Mouse (Mus musculus): Measurements from ENCODE around the gene Tanc1. TPM values are rescaled to one million over a fixed set of nuclear protein-coding genes. Genes with fewer than 3 reads are reported as not detected.
A peak's percentile ranks its signal among the peaks of the same experiment; 100 is the strongest.

Tanc1 gene
- polyA plus RNA-seq, 1 experiment from 2014 or later, result 5.5 TPM

DNA sequence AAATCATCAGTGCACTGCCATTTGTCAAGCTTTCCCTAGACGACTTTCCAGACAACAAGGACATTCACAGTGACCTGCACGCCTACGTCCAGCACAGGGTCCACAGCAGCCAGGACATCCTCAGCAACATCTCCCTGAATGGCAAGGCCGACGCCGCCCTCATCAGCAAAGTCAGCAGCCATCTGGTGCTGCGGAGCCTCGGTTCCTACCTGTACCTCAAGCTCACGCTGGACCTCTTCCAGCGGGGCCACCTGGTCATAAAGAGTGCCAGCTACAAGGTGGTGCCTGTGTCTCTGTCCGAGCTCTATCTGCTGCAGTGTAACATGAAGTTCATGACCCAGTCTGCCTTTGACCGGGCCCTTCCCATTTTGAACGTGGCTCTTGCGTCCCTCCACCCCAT is 187.7 kb downstream of the Tanc1 start:
- Histone ChIP-seq H3K36me3 (no peaks in the 10 kb centered on the region), H3K27me3 (0 out of 2 replicates have a peak, but pooled peaks cover 5% of the 10 kb centered on the region), H3K9me3 (no peaks in the 10 kb centered on the region), H3K4me3 (replicated peaks) (no peak overlapping the region), H3K4me1 (replicated peaks) (peaks cover 14% of the 10 kb centered on the region), H3K4me2 (replicated peaks) (no peak overlapping the region), H3K9ac (replicated peaks) (no peak overlapping the region), H3K27ac (no peak overlapping the region)
- ATAC-seq, result peak; percentile 51
- 65% methylated on average over 14 of the region's 14 CpGs for WGBS

DNA sequence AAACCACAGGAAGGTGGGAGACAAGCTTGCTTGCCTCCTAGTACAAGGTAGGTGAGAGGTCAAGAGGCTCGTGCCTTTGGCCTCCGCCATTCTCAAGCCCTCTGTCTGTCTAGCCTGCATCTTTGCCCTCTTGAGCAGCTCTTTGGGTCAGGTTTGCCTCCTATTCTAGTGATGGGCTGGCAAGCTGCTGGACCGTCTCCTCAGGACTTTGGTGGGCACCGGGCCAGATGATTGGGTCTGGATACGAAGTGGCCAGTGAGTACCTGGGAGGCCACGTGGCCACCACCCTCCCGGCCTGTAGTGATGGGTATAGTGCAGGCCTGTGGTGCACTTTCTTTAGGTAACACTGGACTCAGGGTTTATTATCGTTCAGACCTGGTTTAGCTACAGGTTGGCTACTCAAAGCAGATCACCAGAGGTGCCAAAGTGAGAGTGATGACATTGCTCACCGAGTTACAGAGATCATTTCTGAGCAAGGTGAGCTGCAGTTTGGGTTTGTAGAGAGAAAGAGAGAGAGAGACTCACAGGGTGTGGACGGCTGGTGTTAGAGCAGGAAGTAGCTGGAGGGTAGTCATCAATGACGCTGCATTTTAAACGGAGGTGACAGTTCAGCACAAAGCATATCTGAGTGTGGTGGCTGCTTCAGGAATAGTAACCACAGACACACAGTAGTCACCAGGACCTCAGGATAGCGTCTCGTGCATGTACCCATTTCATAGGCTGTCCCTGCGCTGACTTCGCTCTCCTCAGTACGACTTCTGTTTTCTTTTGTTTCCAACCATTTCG is 188.8 kb downstream of the Tanc1 start:
- WGBS, result 96% methylated on average over 18 of the region's 18 CpGs
- no peak for ATAC-seq

DNA sequence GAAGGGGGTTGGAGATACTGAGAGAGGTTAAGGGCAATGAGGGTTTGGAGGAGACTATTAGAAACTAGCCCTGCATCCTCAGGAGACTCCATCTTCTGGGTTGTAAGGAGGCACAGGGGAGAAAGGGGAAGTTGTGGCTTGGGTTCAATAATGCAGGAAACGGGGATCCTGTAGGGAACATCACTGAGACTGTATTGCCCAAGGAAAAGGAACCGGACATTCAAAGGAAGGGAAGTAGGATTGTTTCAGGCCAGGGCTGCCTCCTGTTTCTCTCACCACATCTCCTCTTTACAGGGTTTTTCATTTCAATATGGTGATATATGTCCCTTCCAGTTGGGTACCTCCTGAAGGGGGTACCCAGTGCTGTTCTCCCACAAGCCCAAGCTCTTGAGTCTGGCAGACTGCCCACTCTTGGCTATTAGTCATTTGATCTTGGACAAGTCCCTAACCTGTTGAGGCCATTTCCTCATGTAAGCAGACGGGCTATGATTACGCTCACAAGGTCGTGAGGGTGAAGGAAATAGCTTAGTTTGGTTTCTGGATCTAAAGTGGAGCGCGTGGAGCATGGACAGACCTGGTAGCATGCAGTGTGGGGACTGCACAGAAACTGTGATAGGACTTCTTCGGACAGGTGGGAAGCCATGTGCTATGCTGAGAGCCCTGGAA is 191.0 kb downstream of the Tanc1 start:
- Histone ChIP-seq H3K27ac (no peak overlapping the region), H3K9ac (replicated peaks) (no peak overlapping the region), H3K36me3 (no peaks in the 10 kb centered on the region), H3K4me2 (replicated peaks) (no peak overlapping the region), H3K9me3 (no peaks in the 10 kb centered on the region), H3K4me3 (replicated peaks) (no peak overlapping the region), H3K27me3 (0 out of 2 replicates have a peak, but pooled peaks cover 5% of the 10 kb centered on the region), H3K4me1 (replicated peaks) (peaks cover 21% of the 10 kb centered on the region)
- WGBS, result 95% methylated on average over 8 of the region's 8 CpGs
- no peak for ATAC-seq

More for the DNA sequence above, 188.8 kb downstream of the Tanc1 start:
- H3K9ac ChIP-seq (replicated peaks), result no peak overlapping the region
- no peaks in the 10 kb centered on the region for H3K36me3 ChIP-seq
- no peak overlapping the region for H3K4me2 ChIP-seq (replicated peaks)
- 0 out of 2 replicates have a peak, but pooled peaks cover 5% of the 10 kb centered on the region for H3K27me3 ChIP-seq
- H3K4me3 ChIP-seq (replicated peaks), result no peak overlapping the region
- no peak overlapping the region for H3K27ac ChIP-seq
- no peaks in the 10 kb centered on the region for H3K9me3 ChIP-seq
- H3K4me1 ChIP-seq (replicated peaks), result peaks cover 16% of the 10 kb centered on the region

DNA sequence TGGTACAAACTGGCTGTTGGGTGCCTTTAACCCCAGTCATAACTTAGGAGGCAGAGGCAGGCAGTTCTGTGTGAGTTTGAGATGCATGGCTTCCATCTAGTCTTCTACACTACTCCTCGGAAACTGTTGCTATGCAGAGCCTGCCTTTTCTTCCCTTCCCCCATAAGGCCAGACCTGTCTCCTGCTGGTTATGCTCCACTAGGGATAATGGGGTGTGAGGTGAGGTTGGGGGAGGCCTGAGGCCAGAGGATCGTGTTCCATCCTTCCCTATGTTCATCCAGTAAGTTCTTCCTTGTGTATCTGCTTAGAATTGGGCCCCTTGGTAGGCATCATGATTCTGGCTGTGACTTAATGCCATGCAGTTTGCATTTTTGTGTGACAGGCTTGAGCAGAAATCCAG is 193.8 kb downstream of the Tanc1 start:
- Histone ChIP-seq H3K4me2 (replicated peaks) (no peak overlapping the region), H3K4me1 (replicated peaks) (peaks cover 9% of the 10 kb centered on the region; the same call in 1 of the 2 replicates), H3K27ac (no peak overlapping the region), H3K4me3 (replicated peaks) (no peak overlapping the region), H3K9ac (replicated peaks) (no peak overlapping the region), H3K9me3 (no peaks in the 10 kb centered on the region), H3K27me3 (0 out of 2 replicates have a peak, but pooled peaks cover 4% of the 10 kb centered on the region), H3K36me3 (no peaks in the 10 kb centered on the region)
- ATAC-seq, result no peak
- 31% methylated on average over 2 of the region's 2 CpGs for WGBS

DNA sequence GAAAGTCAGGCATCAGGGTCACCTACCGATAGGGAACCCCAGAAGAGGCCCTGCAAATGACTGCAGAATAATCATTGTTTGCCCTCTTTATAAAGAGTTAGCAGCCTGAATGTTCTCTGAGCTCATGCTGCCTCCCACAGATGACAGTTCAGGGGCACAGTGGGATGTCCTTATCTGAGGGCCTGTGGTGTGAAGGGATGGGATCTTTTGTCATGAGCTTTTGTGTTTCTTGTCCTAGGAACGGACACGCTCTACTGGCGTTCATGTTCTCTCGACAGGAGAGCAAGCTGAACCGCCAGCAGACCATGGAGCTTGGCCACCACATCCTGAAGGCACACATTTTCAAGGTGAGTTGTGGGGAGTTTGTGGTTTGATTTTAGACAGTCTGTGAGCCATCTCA is 194.2 kb downstream of the Tanc1 start:
- no peak overlapping the region for H3K4me2 ChIP-seq (replicated peaks)
- no peaks in the 10 kb centered on the region for H3K36me3 ChIP-seq
- ATAC-seq, result no peak
- WGBS, result 22% methylated on average over 6 of the region's 6 CpGs
- H3K4me1 ChIP-seq (replicated peaks), result peaks cover 9% of the 10 kb centered on the region; the same call in 1 of the 2 replicates
- H3K4me3 ChIP-seq (replicated peaks), result no peak overlapping the region
- H3K9me3 ChIP-seq, result no peaks in the 10 kb centered on the region
- H3K9ac ChIP-seq (replicated peaks), result no peak overlapping the region
- no peaks in the 10 kb centered on the region for H3K27me3 ChIP-seq
- no peak overlapping the region for H3K27ac ChIP-seq

DNA sequence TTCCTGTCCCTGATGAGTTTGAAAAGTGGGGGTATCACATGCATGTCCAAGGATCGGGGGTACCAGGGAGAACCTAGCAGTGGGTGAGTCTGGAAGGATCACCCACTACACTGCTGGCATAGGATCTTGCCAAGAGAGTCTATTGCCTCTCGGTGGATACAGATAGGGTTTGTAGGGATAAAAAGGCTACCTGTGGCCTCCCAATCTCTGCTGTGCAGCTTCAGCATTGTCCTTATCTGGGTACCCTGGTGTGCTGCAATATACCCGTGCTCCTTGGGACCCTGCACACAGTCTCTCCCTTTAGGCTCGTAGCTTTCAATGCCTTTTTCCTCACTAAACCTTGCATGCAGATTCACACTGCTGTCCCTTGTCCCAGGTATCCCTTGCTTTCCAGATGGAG is 196.8 kb downstream of the Tanc1 start:
- no peak for ATAC-seq
- Histone ChIP-seq H3K4me2 (replicated peaks) (no peak overlapping the region), H3K4me1 (replicated peaks) (peaks cover 12% of the 10 kb centered on the region; the same call in 1 of the 2 replicates), H3K9me3 (no peaks in the 10 kb centered on the region), H3K27ac (no peak overlapping the region), H3K4me3 (replicated peaks) (no peak overlapping the region), H3K36me3 (no peaks in the 10 kb centered on the region), H3K9ac (replicated peaks) (no peak overlapping the region), H3K27me3 (no peaks in the 10 kb centered on the region)
- WGBS, result 90% methylated on average over 4 of the region's 4 CpGs

DNA sequence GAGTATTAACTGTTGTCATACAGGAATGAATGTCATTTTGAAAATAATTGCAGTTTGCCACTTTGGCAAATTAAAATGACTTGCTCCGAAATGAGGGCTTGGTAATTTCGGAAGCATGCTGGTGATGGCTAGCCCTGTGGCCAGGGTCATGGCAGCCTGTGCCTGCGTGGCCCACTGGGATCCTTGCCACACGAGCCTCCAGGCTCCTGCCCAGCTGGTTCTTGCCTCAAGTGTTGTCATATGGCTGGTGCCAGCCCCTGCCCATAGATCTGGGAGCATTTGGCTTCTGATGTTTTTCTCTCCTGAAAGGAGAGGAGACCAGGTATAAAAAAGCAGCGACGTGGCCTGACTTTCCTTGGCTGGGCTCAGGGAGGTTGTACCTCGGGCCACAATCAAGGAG is 198.2 kb downstream of the Tanc1 start:
- H3K27me3 ChIP-seq, result no peaks in the 10 kb centered on the region
- H3K9me3 ChIP-seq, result no peaks in the 10 kb centered on the region
- H3K9ac ChIP-seq (replicated peaks), result no peak overlapping the region
- H3K4me3 ChIP-seq (replicated peaks), result no peak overlapping the region
- no peak overlapping the region for H3K4me2 ChIP-seq (replicated peaks)
- no peak overlapping the region for H3K27ac ChIP-seq
- no peaks in the 10 kb centered on the region for H3K36me3 ChIP-seq
- peaks cover 13% of the 10 kb centered on the region; the same call in 1 of the 2 replicates for H3K4me1 ChIP-seq (replicated peaks)
- no peak for ATAC-seq
- WGBS, result 78% methylated on average over 7 of the region's 7 CpGs

DNA sequence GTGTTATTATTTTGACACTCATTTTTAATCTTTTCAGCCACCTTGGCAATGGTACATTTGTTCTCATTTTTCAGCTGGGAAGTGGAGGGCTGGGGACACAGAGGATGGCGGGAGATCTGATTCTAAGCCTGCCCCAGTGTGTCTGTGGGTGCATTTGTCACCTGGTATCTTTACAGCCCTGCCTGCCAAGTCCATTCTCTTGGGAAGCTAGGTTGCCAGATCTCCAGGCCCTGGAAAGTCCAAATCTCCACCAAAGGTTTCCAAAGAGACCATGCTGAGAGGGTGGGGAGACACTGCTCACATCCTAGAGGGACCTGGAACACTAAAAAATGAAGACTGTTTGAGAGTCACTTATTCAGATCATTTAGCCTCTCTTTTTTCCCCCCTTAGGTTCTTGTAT is 199.4 kb downstream of the Tanc1 start:
- 0 out of 2 replicates have a peak, but pooled peaks cover 6% of the 10 kb centered on the region for H3K4me1 ChIP-seq (replicated peaks)
- ATAC-seq, result no peak
- no peaks in the 10 kb centered on the region for H3K36me3 ChIP-seq
- 74% methylated on average over 1 of the region's 1 CpGs for WGBS
- no peak overlapping the region for H3K4me2 ChIP-seq (replicated peaks)
- H3K9me3 ChIP-seq, result no peaks in the 10 kb centered on the region
- no peak overlapping the region for H3K9ac ChIP-seq (replicated peaks)
- no peak overlapping the region for H3K4me3 ChIP-seq (replicated peaks)
- no peaks in the 10 kb centered on the region for H3K27me3 ChIP-seq
- no peak overlapping the region for H3K27ac ChIP-seq

DNA sequence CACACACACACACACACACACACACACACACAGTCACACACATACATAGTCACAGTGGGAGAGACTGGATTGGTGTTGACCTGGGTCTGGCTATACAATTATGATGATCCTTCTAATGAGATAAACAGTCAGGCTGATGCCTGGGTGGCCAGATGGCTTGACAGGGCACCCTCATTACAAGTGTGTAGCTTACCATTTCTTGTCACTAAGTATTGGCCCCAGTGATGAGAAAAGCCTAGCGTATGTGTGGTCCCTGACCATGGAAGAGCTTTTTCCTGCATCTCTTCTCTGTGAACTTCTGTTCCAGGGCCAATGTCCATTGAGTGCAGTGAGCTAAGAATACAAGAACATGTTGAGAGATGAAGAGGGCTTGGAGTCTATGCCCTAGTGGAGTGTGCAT is 200.8 kb downstream of the Tanc1 start:
- no peaks in the 10 kb centered on the region for H3K36me3 ChIP-seq
- H3K4me3 ChIP-seq (replicated peaks), result no peak overlapping the region
- H3K9me3 ChIP-seq, result no peaks in the 10 kb centered on the region
- no peak for ATAC-seq
- no peaks in the 10 kb centered on the region for H3K27me3 ChIP-seq
- H3K27ac ChIP-seq, result no peak overlapping the region
- H3K9ac ChIP-seq (replicated peaks), result no peak overlapping the region
- WGBS, result 87% methylated on average over 1 of the region's 1 CpGs
- H3K4me1 ChIP-seq (replicated peaks), result 0 out of 2 replicates have a peak, but pooled peaks cover 5% of the 10 kb centered on the region
- H3K4me2 ChIP-seq (replicated peaks), result no peak overlapping the region

DNA sequence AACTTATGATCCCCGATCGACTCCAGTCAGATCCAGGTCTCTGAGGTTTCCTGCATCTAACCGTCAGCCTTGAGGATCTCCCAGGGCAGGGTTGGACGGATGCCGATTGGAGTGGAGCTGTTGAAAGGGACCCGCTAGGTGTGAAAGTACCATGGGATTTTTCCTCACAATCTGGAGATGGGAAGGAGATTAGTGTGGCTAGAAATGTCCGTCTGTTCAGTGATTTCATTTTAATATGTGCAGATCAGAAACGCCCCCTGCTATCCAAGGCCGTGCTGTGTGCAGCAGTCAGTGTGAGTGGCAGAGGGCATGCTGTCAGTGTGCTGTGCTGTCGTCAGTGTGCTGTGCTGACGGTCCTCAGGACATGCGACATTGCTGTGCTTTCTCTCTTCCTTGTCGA is 201.6 kb downstream of the Tanc1 start:
- peak; percentile 58; the same call in 1 of the 2 replicates for ATAC-seq
- Histone ChIP-seq H3K27me3 (no peaks in the 10 kb centered on the region), H3K36me3 (no peaks in the 10 kb centered on the region), H3K9me3 (no peaks in the 10 kb centered on the region), H3K9ac (replicated peaks) (no peak overlapping the region), H3K27ac (no peak overlapping the region), H3K4me1 (replicated peaks) (0 out of 2 replicates have a peak, but pooled peaks cover 5% of the 10 kb centered on the region), H3K4me3 (replicated peaks) (no peak overlapping the region), H3K4me2 (replicated peaks) (no peak overlapping the region)
- WGBS, result 67% methylated on average over 13 of the region's 13 CpGs

DNA sequence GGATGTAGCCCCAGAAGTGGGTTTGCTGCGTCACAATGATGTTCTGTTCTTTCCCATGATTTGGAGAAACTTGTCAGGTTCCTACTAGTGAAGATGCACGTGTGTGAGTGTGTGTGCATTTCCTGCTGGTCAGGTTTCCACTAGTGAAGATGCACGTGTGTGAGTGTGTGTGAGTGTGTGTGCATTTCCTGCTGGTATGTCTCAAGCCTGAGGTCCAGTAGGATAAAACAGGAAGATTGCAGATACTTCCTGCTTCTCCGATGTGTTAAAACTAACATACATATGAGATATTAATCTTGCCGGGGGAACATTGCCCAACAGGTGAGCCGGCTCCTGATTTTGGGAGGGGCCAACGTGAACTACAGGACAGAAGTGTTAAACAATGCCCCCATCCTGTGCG is 203.2 kb downstream of the Tanc1 start:
- Histone ChIP-seq H3K27ac (no peak overlapping the region), H3K36me3 (no peaks in the 10 kb centered on the region), H3K9me3 (no peaks in the 10 kb centered on the region), H3K27me3 (no peaks in the 10 kb centered on the region), H3K4me2 (replicated peaks) (no peak overlapping the region), H3K4me1 (replicated peaks) (0 out of 2 replicates have a peak, but pooled peaks cover 5% of the 10 kb centered on the region), H3K4me3 (replicated peaks) (no peak overlapping the region), H3K9ac (replicated peaks) (no peak overlapping the region)
- no peak for ATAC-seq
- 90% methylated on average over 8 of the region's 8 CpGs for WGBS

DNA sequence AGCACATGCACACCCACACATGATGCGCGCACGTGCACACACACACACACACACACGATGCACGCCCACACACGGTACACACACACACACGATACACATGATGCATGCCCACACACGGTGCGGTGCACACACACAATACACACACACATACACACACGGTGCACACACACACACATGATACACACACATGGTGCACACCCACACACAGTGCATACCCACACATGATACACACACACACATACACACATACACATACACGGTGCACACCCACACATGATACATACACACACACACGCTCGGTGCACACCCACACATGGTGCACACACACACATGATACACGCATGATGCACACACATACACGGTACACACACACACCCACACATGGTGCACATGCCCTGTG is 206.8 kb downstream of the Tanc1 start:
- no peaks in the 10 kb centered on the region for H3K27me3 ChIP-seq
- no peaks in the 10 kb centered on the region for H3K36me3 ChIP-seq
- no peak overlapping the region for H3K9ac ChIP-seq (replicated peaks)
- H3K4me1 ChIP-seq (replicated peaks), result 0 out of 2 replicates have a peak, but pooled peaks cover under 1% of the 10 kb centered on the region
- peak; percentile 51; the same call in 1 of the 2 replicates for ATAC-seq
- H3K4me2 ChIP-seq (replicated peaks), result no peak overlapping the region
- WGBS, result 97% methylated on average over 15 of the region's 15 CpGs
- H3K27ac ChIP-seq, result peak overlapping the region; percentile 71; the same call in 1 of the 2 replicates
- no peak overlapping the region for H3K4me3 ChIP-seq (replicated peaks)
- no peaks in the 10 kb centered on the region for H3K9me3 ChIP-seq
